Mouse (Mus musculus) lung, adult 2 months (tissue): ENCODE measurements around the gene Lsamp.

ENCODE experiments used
- CTCF ChIP-seq: fragments of 200-500 bp; IDR thresholded peaks from 2 replicates; pipeline ENCODE4 v1.5.1; 2011; ENCODE audit warnings: mild to moderate bottlenecking, low read length, control low read depth; ENCODE audit not compliant: insufficient read depth
- POLR2A ChIP-seq: fragments of 200-500 bp; IDR thresholded peaks from 2 replicates; pipeline ENCODE4 v1.6.1; 2011; ENCODE audit warnings: low read depth, mild to moderate bottlenecking, control low read depth, low read length, borderline replicate concordance; ENCODE audit errors: extremely low read depth

DNA sequence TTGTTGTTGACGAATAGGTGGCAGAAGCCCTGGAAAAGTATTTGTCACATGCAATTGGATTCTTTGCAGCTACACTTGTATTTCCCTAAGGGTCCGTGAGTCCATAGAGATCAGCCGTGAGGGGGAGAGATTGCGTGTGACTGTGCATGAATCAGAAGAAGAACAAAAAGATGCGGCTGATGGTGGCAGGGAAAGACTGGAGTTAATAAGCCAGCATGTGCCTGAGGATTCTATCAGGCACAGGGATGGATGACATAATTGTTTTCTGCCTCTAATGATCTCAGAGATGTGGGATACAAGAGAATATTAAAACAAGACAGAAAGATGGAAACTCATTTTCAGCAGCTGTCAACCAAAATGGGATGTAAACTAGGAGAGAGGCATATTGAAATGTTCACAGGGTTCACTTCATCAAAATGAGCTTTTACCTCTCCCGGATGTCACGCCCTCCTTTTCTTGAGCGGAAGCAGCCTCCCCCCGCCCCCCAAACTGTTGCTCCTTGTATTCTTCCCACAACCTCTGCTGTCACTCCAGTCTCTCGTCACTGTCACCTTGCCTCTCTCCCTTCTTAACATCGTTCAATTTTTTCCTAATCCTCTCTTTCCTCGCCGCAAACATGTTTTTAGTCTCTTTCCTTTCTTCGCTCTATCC, 2205.4 kb downstream of the Lsamp start:
- TF ChIP-seq CTCF (no peak), POLR2A (no peak)
